Mouse (Mus musculus): Measurements from ENCODE around the gene Cbx1.

The Cbx1 gene

DNA sequence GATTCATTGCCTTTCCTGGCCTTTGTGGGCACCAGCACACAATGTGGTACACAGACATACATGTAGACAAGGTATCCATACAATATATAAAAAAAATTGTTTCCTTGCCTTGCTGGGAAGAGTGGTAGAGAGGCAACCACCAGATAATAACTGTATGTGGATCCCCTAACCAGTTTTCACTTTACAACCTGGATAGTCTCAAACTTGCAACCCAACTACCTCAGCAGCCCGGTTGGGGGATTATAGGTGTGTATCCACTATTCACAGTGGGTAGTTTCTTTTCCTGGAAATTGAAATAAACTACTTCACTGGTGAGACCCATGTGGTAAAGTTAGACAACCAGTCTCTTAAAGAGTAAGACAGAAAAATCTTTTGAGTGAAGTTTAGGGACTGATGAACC lies 27.6 kb downstream of the Cbx1 start:
- DNase-seq (ENCODE audit: low spot score): no peak

- no peak for DNase-seq (ENCODE audit: low spot score)
Measured at GRCm38 (mm10) chr11:96816979-96817378, 28.1 kb downstream of the Cbx1 start.

DNA sequence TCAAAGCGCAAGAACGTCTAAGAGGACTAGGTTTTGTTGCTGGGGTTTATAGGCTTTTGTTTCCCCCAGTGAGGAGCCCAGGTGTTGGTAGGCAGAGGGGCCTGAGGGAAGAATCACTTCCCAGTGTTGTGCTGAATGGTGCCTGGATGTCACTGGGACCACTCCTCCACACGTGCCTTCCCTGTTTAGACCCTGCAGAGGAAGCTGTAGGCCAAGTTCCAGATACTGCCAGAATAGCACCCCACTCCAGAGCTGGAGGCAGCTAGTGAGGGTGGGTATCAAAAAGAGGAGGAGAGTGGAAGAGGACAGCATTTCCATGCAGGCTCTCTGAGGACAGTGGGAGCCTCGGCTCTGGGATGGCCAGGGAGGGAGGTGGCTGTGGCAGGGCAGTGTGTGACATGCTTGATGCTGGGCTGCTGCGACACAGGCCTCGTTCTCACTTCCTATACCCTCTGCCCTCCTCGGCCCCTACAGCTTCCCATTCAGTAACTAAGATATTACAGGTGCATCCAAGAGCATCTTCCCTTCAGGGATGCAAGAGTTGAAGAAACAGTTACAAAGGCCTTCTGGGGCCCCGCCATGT lies 29.3 kb downstream of the Cbx1 start:
- DNase-seq (ENCODE audit: low spot score): no peak

- no peak for DNase-seq (ENCODE audit: low spot score)
Measured at GRCm38 (mm10) chr11:96821956-96822355, 33.0 kb downstream of the Cbx1 start.

- DNase-seq (ENCODE audit: low spot score): no peak
Measured at GRCm38 (mm10) chr11:96822675-96823470, 33.9 kb downstream of the Cbx1 start.

DNA sequence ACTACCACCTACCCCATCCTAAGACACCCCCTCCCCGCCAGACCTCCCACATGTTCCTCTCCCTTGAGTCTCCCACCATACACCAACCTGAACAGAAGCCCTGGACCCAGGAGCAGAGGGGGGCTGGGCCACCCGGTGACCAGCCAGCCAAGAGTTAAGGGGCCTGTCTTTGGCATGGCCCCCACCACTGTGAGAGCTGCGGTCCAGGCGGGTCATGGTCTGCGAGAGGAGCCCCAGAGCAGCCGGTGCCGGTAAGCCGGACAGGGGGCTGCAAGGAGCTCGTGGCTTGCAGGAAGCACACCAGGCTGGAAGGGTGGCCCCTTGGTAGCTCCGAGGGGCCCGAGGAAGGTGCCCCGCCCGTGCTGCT lies 34.5 kb downstream of the Cbx1 start:
- DNase-seq (ENCODE audit: low spot score): no peak

GRCm38 (mm10) chr11:96823880-96824782 lies 35.2 kb downstream of the Cbx1 start:
- DNase-seq (ENCODE audit: low spot score): peak; percentile 69

DNA sequence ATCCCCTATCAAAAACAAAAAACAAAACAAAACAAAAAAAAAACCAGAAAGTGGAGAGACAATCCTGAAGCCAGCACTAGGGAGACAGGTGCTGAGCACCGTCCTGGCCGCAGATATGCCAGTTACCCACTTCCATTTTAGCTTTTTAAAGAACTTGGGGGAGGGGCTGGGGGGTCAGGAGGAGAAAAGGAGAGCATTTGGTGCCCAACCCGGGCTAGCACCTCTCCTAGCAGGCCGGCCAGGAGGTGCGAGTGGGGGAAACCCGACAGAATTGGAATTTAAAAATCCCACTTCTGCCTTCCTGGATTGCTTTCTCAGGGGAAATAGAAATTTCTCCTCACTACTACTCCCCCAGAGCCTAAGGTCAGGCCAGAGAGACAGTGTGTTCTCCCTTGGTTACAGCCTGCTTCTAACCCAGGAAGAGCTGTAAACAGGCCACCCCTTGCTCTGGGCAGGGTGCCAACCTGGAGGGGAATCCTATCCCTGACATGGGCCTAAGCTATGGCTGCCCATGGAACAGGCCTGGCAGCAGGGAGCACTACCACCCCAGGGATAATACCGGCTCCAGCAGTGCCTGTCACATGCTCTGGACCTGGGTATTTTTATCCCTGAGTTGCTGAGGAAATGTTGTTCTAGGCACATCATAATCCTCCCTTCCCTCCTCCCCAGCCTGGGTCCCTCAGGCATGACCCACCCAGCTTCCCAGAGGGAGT lies 36.0 kb downstream of the Cbx1 start:
- DNase-seq (ENCODE audit: low spot score): no peak

GRCm38 (mm10) chr11:96826481-96826880 lies 37.6 kb downstream of the Cbx1 start:
- no peak for DNase-seq (ENCODE audit: low spot score)

GRCm38 (mm10) chr11:96827062-96827581 lies 38.2 kb downstream of the Cbx1 start:
- DNase-seq (ENCODE audit: low spot score): no peak

DNA sequence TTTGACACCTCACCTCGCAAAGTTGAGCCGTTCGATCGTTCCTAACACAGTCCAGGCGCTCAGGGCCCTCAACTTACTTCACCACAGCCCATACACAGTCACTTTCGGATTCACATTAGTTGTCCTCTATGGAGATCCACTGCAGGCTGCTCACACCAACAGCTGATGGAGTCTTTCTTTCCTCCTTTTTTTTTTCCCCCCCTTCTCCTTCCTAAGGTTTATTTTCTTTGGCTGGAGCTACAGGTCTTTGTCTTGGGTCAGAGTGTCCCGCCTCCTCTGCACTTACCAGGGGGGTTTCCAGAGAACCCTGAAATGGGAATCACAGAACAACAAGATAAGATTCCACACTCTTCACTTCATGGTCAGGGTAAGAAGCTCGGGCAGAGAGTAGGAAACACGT lies 39.0 kb downstream of the Cbx1 start:
- no peak for DNase-seq (ENCODE audit: low spot score)

DNA sequence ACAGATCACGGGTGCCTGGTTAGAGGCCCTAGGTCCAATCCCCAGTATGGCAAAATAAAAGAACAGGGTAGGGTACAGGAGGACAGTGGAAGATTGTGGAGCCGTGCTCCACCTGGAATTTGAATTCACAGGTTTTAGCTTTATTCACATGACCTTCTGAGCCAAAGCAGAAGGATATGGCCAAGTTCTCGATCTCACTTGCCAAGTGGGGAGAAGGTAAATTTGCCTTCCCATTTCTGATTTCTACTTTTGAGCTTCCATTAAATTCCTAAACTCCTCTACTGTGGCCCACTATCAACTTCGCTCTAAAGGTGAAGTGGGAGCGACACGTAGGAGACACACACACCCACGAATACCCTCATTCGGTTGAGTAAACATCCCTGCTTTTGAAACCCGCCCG lies 40.0 kb downstream of the Cbx1 start:
- DNase-seq (ENCODE audit: low spot score): no peak

DNA sequence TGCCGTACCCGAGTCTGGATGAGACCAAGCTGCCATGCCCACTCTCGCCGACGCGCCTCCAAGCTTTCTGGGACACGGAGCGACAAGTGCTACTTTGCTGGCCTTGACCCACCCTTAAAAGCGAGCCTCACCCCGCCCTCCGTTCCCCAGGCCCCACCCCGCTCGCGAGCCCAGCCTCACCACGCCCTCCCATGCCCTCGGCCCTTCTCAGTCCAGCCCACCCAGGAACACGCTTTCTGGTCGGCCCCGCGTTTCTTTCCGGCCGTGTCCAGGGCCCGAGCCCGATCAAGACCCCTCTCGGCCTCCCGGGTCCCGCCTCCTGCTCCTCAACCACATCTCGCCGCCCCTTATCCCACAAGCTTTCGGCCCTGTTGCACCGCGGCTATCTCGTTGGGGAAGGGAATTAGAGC lies 40.5 kb downstream of the Cbx1 start:
- peak; percentile 83 for DNase-seq (ENCODE audit: low spot score)

DNA sequence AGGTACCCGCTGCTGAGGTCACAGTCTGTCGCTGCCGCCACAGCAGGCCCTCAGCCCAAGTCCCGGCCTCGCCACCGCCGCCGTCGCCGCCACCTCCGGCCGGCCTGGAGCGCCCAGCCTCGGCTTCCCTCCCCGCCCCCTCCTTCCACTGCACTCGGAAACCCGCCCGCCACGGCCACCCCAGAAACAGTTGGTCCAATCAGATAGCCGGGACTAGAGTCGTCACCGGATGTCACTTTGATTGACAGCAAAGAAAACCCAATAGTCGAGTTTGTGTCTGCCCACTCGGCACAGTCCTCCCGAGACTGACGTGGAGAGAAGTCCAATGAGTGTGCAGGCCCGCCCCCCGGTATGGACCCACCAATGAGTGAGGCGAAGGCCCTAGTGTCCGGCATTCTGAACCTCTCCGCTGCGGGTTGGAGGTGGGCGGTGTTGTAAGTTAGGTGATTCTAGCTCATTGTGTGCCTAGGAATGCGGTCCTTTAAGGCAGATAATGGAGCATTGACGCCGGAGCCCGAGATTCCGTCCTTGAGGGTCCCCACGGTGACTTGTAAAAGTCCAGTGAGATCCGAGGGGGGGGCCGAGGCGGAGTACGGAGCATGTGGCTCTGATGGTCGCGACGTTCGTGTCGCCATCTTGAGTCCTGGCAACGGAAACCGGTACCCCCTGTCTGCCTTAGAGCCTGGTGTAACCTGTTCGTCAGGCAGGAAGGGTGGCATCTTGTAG lies 41.0 kb downstream of the Cbx1 start, which contains the start of gene Nfe2l1:
Gene Nfe2l1, minus strand, starts transcription at position 156 of the 726 bp plus-strand sequence.
- DNase-seq (ENCODE audit: low spot score): peak; percentile 99

- DNase-seq (ENCODE audit: low spot score): no peak
Measured at GRCm38 (mm10) chr11:96830539-96831216, 41.8 kb downstream of the Cbx1 start.

GRCm38 (mm10) chr11:96831516-96831915 lies 42.6 kb downstream of the Cbx1 start:
- no peak for DNase-seq (ENCODE audit: low spot score)

DNA sequence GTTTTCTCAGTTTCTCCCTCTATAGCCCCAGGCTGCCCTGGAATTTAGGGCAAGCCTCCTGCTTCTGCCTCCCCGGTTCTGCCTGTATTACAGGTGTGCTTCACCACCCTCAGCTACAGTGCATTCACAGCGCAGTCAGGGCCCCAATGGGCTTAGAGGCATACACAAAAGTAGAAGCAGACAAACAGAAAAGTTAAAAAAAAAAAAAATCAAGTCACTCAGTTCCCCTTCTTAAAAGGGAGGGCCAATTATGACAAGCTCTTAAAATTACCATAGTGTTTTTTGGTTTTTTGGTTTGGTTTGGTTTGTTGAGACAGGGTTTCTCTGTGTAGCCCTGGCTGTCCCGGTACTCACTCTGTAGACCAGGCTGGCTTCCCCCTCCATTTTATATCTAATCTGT lies 43.6 kb downstream of the Cbx1 start:
- DNase-seq (ENCODE audit: low spot score): no peak

DNA sequence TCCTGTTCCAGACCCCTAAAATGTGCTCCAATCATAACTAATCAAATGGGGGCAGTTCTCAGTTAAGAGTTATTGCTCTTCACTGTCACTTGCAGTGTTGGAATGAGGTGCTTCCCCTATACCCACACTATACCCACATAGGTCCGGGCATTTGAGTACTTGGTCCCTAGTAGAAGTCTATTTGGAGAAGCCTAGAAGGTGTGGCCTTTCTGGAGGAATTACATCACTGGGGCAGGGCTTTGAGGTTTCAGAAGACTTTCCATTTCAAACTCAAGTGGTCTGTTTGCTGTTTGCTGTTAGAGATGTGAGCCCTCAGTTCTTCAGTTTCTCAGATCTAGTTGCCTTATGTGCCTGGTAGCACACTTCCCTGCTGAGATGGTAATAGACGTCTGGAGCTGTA lies 44.0 kb downstream of the Cbx1 start:
- DNase-seq (ENCODE audit: low spot score): no peak

GRCm38 (mm10) chr11:96834127-96834526 lies 45.2 kb downstream of the Cbx1 start:
- DNase-seq (ENCODE audit: low spot score): no peak

GRCm38 (mm10) chr11:96837298-96837697 lies 48.4 kb downstream of the Cbx1 start:
- no peak for DNase-seq (ENCODE audit: low spot score)

DNA sequence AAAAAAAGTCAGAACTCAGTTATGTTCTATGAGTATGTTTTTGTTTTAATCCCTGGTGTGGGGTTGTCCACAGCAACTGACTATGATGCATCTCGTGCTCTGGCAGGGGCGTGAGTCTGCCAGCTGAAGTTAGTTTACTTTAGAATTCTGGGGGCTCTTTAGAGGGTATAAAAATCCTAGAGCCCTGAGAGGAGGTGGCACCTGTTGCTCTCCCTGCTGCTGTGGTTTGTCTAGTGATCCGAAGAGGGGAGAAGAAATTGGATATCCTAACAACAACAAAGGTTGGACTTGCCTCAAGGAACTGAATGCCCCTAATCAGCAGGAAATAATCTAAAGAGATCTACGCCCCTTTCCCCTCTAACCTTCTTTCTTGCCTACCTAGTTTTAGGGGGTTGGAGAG lies 49.4 kb downstream of the Cbx1 start:
- DNase-seq (ENCODE audit: low spot score): no peak
